Mouse (Mus musculus): ENCODE data around the gene Tenm4.

Gene Tenm4

GRCm38 (mm10) chr7:96807281-96808058 is 636.4 kb downstream of the Tenm4 start:
- DNase-seq (ENCODE audit: low spot score in 2 of 2), result no peak

GRCm38 (mm10) chr7:96808059-96808646 is 637.1 kb downstream of the Tenm4 start:
- no peak for DNase-seq (ENCODE audit: low spot score in 2 of 2)

GRCm38 (mm10) chr7:96811691-96812090 is 640.6 kb downstream of the Tenm4 start:
- DNase-seq (ENCODE audit: low spot score in 2 of 2), result no peak

DNA sequence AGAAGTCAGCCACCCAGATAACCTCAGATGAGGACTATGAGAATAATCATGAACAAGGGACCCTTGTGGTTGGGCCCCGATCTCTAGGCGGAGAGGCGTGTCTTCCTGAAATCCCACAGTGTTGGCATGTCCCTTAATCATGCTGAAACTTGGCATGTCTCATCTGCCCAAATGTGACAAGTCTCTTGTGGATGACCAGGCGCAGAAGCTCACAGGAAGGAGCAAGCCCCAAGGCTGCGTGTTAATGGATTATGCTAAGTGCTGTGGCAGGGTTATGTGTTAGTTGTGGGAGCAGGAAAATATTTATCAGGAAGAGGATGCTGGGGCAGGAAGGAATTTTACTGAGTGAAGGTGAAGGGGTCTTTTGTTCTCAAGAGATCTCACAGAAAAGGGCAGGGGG is 642.0 kb downstream of the Tenm4 start:
- DNase-seq (ENCODE audit: low spot score in 2 of 2), result no peak

GRCm38 (mm10) chr7:96813497-96814400 is 642.7 kb downstream of the Tenm4 start:
- peak in 1 of 2 experiments; percentile 22 for DNase-seq (ENCODE audit: low spot score in 2 of 2)

DNA sequence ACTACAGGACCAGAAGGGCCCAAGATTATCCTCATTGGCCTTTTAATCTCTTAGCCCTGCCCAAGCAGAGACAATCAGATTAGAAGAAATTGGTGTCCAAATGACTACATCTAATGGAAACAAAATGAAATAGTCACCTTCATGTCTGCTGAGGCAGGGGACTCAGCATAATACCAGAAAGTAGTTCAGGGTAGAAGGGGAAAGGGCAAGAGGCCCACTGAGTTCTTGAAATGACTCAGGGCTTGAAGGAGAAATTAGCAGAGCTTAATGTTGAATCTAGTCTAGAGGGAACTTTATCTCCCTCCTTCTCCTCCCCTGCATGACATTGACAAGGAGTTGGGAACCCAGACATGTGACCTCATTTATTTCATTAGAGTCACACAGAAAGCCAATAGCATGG is 643.5 kb downstream of the Tenm4 start:
- DNase-seq (ENCODE audit: low spot score in 2 of 2), result no peak

- DNase-seq (ENCODE audit: low spot score in 2 of 2), result no peak
Measured at GRCm38 (mm10) chr7:96817030-96817674, 646.1 kb downstream of the Tenm4 start.

- no peak for DNase-seq (ENCODE audit: low spot score in 2 of 2)
Measured at GRCm38 (mm10) chr7:96818236-96818916, 647.3 kb downstream of the Tenm4 start.

DNA sequence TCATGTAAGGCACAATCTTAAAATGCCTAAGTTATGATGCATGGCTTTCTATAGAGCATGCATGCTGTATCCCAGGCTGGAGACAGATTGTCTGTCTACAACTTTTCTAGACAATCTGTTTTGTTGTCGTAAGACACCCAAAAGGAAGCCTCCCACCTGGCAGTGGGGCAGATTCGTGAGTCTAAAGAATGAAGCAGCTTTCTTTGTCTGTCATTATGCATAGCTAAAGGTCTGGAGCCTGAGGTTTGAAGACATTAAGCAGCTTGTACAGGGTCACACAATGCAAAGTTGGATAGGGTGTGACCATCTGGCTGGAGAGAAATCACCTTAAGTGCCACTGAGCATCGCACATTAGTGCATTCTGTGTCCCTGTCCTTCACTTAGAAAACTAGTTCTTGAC is 648.5 kb downstream of the Tenm4 start:
- DNase-seq (ENCODE audit: low spot score in 2 of 2), result no peak

- DNase-seq (ENCODE audit: low spot score in 2 of 2), result no peak
Measured at GRCm38 (mm10) chr7:96820343-96820742, 649.3 kb downstream of the Tenm4 start.

GRCm38 (mm10) chr7:96826101-96826500 is 655.1 kb downstream of the Tenm4 start:
- DNase-seq (ENCODE audit: low spot score in 2 of 2), result no peak

GRCm38 (mm10) chr7:96826672-96827071 is 655.6 kb downstream of the Tenm4 start:
- DNase-seq (ENCODE audit: low spot score in 2 of 2), result no peak

DNA sequence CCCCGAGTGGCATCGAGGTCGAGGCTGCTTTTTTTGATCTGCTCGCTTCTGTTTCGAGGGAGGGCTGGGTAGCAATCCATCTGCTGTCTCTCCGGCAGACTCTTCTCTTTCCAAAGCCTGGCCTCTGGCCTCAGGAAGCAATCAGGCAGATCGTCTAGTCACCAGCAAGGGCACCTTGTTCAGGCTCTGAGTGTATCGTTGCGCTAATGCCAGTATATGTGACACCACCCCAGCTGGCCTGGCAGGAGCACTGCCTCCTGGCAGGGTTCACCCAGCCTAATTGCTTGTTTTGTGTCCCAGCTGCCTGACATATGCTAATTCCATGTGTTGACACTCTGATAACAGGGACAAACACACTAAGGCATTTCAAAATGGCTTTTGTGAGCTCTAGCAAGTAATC is 661.5 kb downstream of the Tenm4 start:
- DNase-seq (ENCODE audit: low spot score in 2 of 2), result no peak

GRCm38 (mm10) chr7:96833012-96833411 is 662.0 kb downstream of the Tenm4 start:
- DNase-seq (ENCODE audit: low spot score in 2 of 2), result no peak

- peak in 1 of 2 experiments; percentile 38 for DNase-seq (ENCODE audit: low spot score in 2 of 2)
Measured at GRCm38 (mm10) chr7:96834681-96835289, 663.7 kb downstream of the Tenm4 start.

GRCm38 (mm10) chr7:96835313-96835712 is 664.3 kb downstream of the Tenm4 start:
- no peak for DNase-seq (ENCODE audit: low spot score in 2 of 2)

GRCm38 (mm10) chr7:96838271-96838841 is 667.3 kb downstream of the Tenm4 start:
- no peak for DNase-seq (ENCODE audit: low spot score in 2 of 2)

- no peak for DNase-seq (ENCODE audit: low spot score in 2 of 2)
Measured at GRCm38 (mm10) chr7:96838926-96839325, 667.9 kb downstream of the Tenm4 start.

GRCm38 (mm10) chr7:96839586-96839985 is 668.5 kb downstream of the Tenm4 start:
- DNase-seq (ENCODE audit: low spot score in 2 of 2), result no peak

DNA sequence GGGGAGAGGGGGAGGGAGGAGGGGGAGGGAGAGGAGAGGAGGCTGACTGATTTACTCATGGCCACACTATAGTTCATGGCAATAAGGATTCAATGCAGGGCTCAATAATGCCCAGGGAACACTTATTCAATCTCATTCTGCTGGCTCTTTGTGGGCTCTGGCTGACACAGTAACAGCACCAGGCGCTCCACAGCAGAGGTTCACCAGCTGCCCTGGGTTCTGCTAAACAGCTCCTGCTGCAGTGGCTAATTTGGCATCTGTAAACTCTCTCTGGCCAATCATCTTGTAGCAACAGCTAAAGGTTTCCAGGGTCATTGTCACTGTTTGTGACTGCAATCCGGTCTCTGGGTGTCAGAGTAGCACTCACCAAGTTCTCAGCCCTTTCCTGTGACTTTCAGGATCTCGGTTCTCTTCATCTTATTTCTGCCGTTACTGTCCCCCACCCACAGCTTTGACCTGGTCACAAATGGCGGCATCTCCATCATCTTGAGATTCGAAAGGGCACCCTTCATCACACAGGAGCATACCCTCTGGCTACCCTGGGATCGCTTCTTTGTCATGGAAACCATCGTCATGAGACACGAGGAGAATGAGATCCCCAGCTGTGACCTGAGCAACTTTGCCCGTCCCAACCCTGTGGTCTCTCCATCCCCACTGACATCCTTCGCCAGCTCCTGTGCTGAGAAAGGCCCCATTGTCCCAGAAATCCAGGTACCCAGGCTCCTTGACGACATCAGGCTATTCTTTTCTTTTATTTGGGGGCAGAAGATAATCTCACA is 671.6 kb downstream of the Tenm4 start:
- no peak for DNase-seq (ENCODE audit: low spot score in 2 of 2)

Measured in urinary bladder, postnatal 36 days (tissue).